Mouse (Mus musculus) midbrain, embryonic 11.5 days (tissue): Measurements from ENCODE around the gene Numbl. TPM values are rescaled to one million over a fixed set of nuclear protein-coding genes. Genes with fewer than 3 reads are reported as not detected.

Experiments
- ATAC-seq: fragments of 200-750 bp; cut with Nextera tagmentation; 2 replicates; pipeline ENCODE4 v1.8.0; 2017; ENCODE audit warnings: moderate TSS enrichment, moderate library complexity; ENCODE audit not compliant: low FRiP score
- DNase-seq: peaks from one replicate; pipeline ENCODE4 v3.0.0; 2015; ENCODE audit warnings: low spot score; ENCODE audit errors: missing footprints
- H3K27ac ChIP-seq: fragments of 300-500 bp; sonication (generic); 2 replicates; pipeline ENCODE4 v1.5.1; 2014; ENCODE audit warnings: low read depth, low read length
- H3K27me3 ChIP-seq: fragments of 300-500 bp; sonication (generic); 2 replicates; pipeline ENCODE4 v1.6.1; 2014; ENCODE audit warnings: mild to moderate bottlenecking, low read length, moderate library complexity, mixed read lengths; ENCODE audit not compliant: control insufficient read depth, insufficient read depth
- H3K36me3 ChIP-seq: fragments of 300-500 bp; sonication (generic); 2 replicates; pipeline ENCODE4 v1.6.1; 2014; ENCODE audit warnings: mild to moderate bottlenecking, low read length, moderate library complexity, mixed read lengths; ENCODE audit not compliant: control insufficient read depth, insufficient read depth
- H3K4me1 ChIP-seq: fragments of 300-500 bp; sonication (generic); 2 replicates; pipeline ENCODE4 v1.6.1; 2014; ENCODE audit warnings: low read length; ENCODE audit not compliant: control insufficient read depth, insufficient read depth
- H3K4me2 ChIP-seq: fragments of 300-500 bp; sonication (generic); 2 replicates; pipeline ENCODE4 v1.6.1; 2014; ENCODE audit warnings: mild to moderate bottlenecking, moderate library complexity
- H3K4me3 ChIP-seq: fragments of 300-500 bp; sonication (generic); 2 replicates; pipeline ENCODE4 v1.5.1; 2014; ENCODE audit warnings: low read depth, low read length
- H3K9ac ChIP-seq: fragments of 300-500 bp; sonication (generic); 2 replicates; pipeline ENCODE4 v1.6.1; 2014; ENCODE audit warnings: low read length
- H3K9me3 ChIP-seq: fragments of 300-500 bp; sonication (generic); 2 replicates; pipeline ENCODE4 v1.6.1; 2016; ENCODE audit warnings: low read length; ENCODE audit not compliant: control insufficient read depth
- WGBS: fragments of 180-500 bp; shearing (Covaris S2); extraction: QIAGEN DNeasy Blood & Tissue Kit; methylation state at CpG from one replicate; pipeline ENCODE4 v1.1.7; 2014; 5-methylcytosine and 5-hydroxymethylcytosine counted together
- polyA plus RNA-seq: library from polyadenylated mRNA; unstranded; fragments of >200 nt; fragmentation: Nextera tagmentation; extraction: Ambion mirVana; gene quantifications from 2 replicates; pipeline ENCODE4 v1.2.1, GENCODE M21; 2014

The Numbl gene
- polyA plus RNA-seq, 1 experiment from 2014 or later: 16.9 TPM

DNA sequence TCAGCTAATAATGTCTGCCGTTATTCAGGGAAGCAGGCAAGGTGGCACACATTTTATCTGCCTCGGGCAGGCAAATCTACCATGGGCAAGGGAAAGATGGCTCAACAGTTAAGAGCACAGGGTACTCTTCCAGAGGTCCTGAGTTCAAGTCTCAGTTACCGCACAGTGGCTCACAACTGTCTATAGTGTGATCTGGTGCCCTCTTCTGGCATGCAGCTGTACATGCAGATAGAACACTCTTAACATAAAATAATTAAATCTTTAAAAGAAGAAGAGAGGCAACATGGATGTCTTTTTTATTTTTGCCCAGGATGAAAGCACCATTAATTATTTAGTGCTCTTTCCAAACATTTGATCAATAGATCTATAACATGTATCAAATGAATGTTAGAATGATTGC, 19.0 kb downstream of the Numbl start:
- ATAC-seq (no peak), DNase-seq (no peak)
- WGBS: 96% methylated on average over 3 of the region's 3 CpGs
- H3K27ac ChIP-seq: no peak overlapping the region
- no peak overlapping the region for H3K4me2 ChIP-seq
- H3K9me3 ChIP-seq: no peaks in the 10 kb centered on the region
- no peaks in the 10 kb centered on the region for H3K4me1 ChIP-seq
- no peaks in the 10 kb centered on the region for H3K27me3 ChIP-seq
- H3K9ac ChIP-seq: no peak overlapping the region
- peaks cover 24% of the 10 kb centered on the region for H3K36me3 ChIP-seq
- H3K4me3 ChIP-seq: no peak overlapping the region

DNA sequence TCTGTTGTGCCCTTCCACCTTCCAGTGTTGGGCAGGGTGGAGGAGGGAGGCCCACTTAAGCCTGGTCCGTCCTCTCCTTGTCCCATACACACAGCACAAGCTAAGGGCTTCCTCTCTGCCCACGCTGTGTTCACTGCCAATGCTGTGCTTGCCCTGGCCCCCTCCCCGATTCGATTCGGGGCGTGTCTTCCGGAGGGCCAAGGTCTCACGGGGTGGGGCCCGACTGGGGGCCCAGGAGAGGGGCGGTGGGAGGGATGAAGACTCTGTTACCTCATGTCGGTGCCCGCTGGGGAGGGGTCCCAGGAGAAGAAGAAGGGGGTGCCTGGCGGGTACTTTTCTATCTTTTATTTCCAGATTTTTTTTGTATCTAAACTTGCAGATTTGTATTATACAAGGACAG, 23.5 kb downstream of the Numbl start:
- DNase-seq (no peak), ATAC-seq (no peak)
- H3K36me3 ChIP-seq: peaks cover 19% of the 10 kb centered on the region
- 74% methylated on average over 13 of the region's 13 CpGs for WGBS
- H3K9ac ChIP-seq: no peak overlapping the region
- no peaks in the 10 kb centered on the region for H3K27me3 ChIP-seq
- H3K4me2 ChIP-seq: no peak overlapping the region
- H3K9me3 ChIP-seq: no peaks in the 10 kb centered on the region
- H3K4me3 ChIP-seq: no peak overlapping the region
- no peak overlapping the region for H3K27ac ChIP-seq
- peaks cover 4% of the 10 kb centered on the region for H3K4me1 ChIP-seq

DNA sequence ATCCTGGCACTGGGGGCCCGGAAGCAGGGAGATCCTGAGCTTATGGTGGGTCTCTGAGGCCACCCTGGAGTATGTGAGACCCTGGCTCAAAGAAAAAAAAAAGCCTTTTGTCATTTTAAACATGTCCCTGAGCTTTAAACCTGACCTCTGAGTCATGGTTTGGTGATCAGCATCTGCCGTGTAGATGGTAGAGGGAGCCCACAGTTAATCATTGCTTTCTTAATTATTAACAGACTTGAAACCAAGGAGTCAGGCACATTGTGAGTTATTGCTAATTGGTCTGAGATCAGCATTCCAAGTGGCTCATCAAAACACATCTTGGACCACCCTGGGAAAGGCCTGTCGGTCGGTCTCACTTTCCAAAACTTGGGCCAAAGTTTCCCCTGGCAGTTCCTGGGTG, 24.0 kb downstream of the Numbl start:
- no peak for DNase-seq
- Histone ChIP-seq H3K4me3 (no peak overlapping the region), H3K27ac (no peak overlapping the region), H3K4me2 (no peak overlapping the region), H3K4me1 (peaks cover 4% of the 10 kb centered on the region), H3K36me3 (peaks cover 14% of the 10 kb centered on the region), H3K9me3 (no peaks in the 10 kb centered on the region), H3K9ac (no peak overlapping the region), H3K27me3 (no peaks in the 10 kb centered on the region)
- ATAC-seq: no peak
- 69% methylated on average over 4 of the region's 4 CpGs for WGBS

DNA sequence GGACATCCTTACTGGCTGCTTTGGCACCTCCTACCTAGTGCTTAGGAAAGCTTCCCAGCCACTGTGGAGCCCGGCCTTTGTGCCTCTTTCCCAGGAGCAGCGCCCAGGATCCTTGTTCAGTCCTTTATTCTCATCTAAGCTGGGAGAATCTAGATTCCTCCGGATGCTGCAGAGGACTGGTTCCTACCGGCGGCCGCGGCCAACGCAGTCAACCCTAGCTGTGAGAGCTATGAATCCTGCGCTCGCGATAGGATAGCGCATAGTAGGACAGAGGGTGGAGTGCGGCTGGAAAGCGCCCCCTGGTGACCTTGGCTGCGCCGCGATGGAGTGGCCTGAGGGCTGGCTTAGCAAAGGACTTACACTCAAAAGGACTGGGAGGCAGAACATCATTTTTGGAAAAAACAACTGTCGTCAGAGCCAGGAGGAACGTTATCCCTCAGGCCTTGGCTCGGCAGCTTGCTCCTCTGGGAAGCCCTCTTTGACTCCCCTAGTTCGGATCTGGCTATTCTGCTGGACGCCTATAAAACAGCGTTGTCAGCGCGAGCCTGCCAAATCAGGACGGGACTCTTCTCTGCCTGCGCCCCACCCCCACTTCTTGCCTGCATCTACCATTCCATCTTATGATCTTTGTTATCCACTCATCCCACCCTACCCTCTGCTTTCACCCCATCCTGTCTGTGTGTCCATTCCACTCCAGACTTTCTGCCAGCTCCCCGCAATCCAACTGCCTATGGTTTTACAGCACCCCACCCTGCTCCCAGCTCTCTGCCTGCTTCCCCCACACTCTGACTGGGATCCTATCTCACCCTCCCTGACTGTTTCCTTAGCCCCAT, 26.8 kb downstream of the Numbl start:
- Histone ChIP-seq H3K4me2 (peak overlapping the region; percentile 30), H3K9ac (no peak overlapping the region), H3K27me3 (no peaks in the 10 kb centered on the region), H3K27ac (no peak overlapping the region), H3K4me3 (no peak overlapping the region), H3K4me1 (peaks cover 4% of the 10 kb centered on the region), H3K9me3 (no peaks in the 10 kb centered on the region), H3K36me3 (peaks cover 7% of the 10 kb centered on the region)
- peak; percentile 92 for DNase-seq
- ATAC-seq: peak; percentile 67
- WGBS: under 1% methylated on average over 28 of the region's 28 CpGs

DNA sequence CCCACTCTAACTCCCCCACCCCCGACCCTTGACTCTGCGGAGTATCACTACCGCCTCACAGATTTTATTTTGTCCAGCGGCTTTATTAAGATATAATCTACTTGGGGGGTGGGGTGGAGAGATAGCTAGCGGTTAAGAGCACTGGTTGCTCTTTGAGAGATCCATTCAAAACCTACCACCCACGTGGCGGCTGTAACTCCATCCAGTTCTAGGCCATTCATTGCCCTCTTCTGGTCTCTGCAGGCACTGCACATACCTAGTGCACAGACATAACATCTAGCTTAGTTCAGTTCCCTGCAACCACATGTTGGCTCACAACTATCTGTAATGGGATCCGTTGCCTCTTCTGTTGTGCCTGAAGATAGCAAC, 27.4 kb downstream of the Numbl start:
- Histone ChIP-seq H3K4me1 (peaks cover 4% of the 10 kb centered on the region), H3K27ac (no peak overlapping the region), H3K27me3 (no peaks in the 10 kb centered on the region), H3K4me3 (no peak overlapping the region), H3K4me2 (peak overlapping the region; percentile 30; the same call in 1 of the 2 replicates), H3K36me3 (peaks cover 7% of the 10 kb centered on the region; the same call in 1 of the 2 replicates), H3K9ac (no peak overlapping the region), H3K9me3 (no peaks in the 10 kb centered on the region)
- 4% methylated on average over 8 of the region's 8 CpGs for WGBS
- DNase-seq (peak; percentile 92), ATAC-seq (peak; percentile 78)

DNA sequence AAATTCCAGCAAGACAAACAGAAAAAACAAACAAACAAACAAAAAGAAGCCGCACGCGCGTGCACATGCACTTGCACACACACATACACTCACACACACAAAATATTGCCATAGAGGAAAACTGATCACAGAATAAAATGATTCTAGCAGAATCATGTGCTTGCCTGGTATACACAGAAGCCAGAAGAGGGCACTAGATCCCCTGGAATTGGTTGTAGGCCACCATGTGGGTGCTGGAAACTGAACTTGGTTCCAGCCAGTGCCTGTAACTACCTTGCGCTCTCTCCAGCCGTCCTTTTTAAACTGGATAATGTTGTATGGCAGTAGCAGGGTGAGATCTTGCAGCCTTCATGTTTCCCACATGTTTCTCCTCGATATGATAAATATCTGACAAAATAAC, 30.5 kb downstream of the Numbl start:
- ATAC-seq (no peak), DNase-seq (no peak)
- Histone ChIP-seq H3K27ac (no peak overlapping the region), H3K9me3 (no peaks in the 10 kb centered on the region), H3K36me3 (no peaks in the 10 kb centered on the region), H3K4me1 (peaks cover 4% of the 10 kb centered on the region), H3K27me3 (no peaks in the 10 kb centered on the region), H3K9ac (no peak overlapping the region), H3K4me2 (no peak overlapping the region), H3K4me3 (no peak overlapping the region)
- WGBS: 81% methylated on average over 7 of the region's 7 CpGs

DNA sequence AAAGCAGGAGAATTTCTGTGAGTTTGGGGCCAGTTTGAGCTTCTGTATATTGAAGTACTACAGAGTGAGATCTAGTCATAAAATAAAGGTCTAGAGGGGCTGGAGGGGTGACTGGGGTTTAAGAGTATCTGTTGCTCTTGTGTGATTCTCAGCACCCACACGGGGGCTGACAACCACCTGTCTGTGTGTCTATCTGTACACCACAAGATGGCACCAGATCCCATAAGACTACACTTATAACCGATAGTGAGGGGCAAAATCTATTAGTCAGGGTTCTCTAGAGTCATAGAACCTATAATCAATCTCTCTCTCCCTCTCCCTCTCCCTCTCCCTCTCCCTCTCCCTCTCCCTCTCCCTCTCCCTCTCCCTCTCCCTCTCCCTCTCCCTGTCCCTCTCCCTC, 32.3 kb downstream of the Numbl start:
- Histone ChIP-seq H3K4me1 (no peaks in the 10 kb centered on the region), H3K9ac (no peak overlapping the region), H3K27me3 (no peaks in the 10 kb centered on the region), H3K36me3 (no peaks in the 10 kb centered on the region), H3K4me2 (no peak overlapping the region), H3K27ac (no peak overlapping the region), H3K9me3 (no peaks in the 10 kb centered on the region), H3K4me3 (no peak overlapping the region)
- WGBS: 75% methylated on average over 2 of the region's 2 CpGs
- DNase-seq: no peak
- no peak for ATAC-seq

DNA sequence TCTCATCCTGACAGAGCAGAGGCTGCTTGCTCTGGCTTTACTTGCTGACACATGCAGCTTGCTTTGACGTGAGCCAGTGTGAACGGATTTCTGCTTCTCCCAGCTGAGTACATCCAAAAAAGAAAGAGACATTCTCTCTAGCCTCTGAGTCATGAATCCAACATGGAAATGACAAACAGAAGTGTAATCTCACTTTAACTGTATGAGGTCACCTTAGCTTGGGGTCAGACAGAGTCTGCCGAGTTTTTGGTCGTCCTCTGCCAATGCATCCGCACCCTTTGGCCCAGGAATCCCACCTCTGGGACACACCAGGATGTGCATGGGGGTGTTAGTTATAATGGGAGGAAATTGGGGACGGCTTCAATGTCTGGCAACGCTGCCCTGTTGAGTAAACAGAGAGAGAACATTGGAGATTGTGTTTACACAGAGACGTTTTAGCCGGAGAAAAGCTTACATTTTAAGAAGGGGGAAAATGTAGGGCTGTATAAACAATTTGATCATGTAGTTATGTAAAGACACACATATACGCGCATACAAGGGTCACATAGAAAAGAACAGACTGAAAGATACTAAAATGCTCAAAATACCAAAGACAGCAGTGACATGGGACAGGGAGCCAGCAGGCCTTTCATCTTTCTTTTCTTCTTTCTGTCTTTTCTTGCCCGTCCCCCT, 33.7 kb downstream of the Numbl start:
- Histone ChIP-seq H3K4me2 (no peak overlapping the region), H3K9me3 (no peaks in the 10 kb centered on the region), H3K4me1 (no peaks in the 10 kb centered on the region), H3K27me3 (no peaks in the 10 kb centered on the region), H3K36me3 (no peaks in the 10 kb centered on the region), H3K4me3 (no peak overlapping the region), H3K9ac (no peak overlapping the region), H3K27ac (no peak overlapping the region)
- DNase-seq: no peak
- WGBS: 74% methylated on average over 12 of the region's 12 CpGs
- ATAC-seq: no peak

DNA sequence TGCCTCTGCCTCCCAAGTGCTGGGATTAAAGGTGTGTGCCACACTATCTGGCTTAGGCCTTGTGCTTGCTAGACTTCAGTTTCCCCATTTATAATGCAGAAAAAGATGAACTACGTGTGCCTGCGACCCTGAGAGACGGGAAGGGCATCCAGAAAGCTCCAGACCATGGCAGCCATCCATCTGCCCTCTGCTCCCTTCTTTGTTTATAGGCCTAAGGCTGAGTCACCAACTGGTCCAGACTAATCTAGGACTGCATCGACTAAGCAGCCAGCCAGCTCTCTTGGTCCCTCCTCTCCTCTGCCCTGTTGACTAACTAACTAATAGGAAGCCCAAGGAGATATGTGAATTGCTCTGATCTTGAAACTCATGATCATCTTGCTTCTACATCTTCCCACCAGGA, 37.7 kb downstream of the Numbl start:
- DNase-seq (no peak), ATAC-seq (no peak)
- H3K4me3 ChIP-seq: no peak overlapping the region
- 82% methylated on average over 4 of the region's 4 CpGs for WGBS
- no peak overlapping the region for H3K9ac ChIP-seq
- no peak overlapping the region for H3K27ac ChIP-seq
- no peaks in the 10 kb centered on the region for H3K36me3 ChIP-seq
- no peaks in the 10 kb centered on the region for H3K9me3 ChIP-seq
- no peak overlapping the region for H3K4me2 ChIP-seq
- no peaks in the 10 kb centered on the region for H3K4me1 ChIP-seq
- no peaks in the 10 kb centered on the region for H3K27me3 ChIP-seq
